In the genomic region with DNA sequence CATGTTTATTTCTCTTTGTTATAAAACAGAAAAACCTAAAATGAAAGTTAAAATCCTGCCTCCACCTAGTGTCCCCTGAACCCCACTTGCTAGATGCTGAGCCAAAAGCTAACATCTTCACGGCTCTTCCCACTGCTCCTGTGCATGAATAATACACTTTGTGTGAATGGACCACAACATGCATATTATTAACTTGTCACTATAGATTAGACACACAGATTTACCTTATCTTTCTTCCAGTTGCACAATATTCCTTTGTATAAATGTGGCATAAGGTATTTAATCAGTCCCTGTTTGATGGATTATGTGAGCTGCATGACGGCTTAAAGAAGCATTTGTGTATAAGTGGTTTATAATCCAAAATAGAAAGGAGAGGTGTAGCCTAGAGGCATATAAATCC, we compare ENCODE assay signal across 17 mouse cellular contexts.
"Had no signal": no experiment of that assay in that cellular context is flagged by ENCODE, and none has a peak within 500 bp of the region (broad histone marks: within the 10 kb centered on the region; RNA-seq: fewer than 3 reads in every experiment).

No protein-coding gene starts in this region.

- H3K4me1 ChIP-seq: liver, embryonic 12.5 days; neural tube, embryonic 15.5 days had no signal

- ATAC-seq: liver, embryonic 12.5 days had no signal

- H3K36me3 ChIP-seq: limb, embryonic 15.5 days; liver, embryonic 12.5 days; neural tube, embryonic 13.5 days; neural tube, embryonic 15.5 days had no signal

- H3K4me2 ChIP-seq: limb, embryonic 15.5 days; liver, embryonic 12.5 days; lung, embryonic 14.5 days; neural tube, embryonic 13.5 days; neural tube, embryonic 15.5 days had no signal

- H3K9me3 ChIP-seq: limb, embryonic 15.5 days; liver, embryonic 12.5 days; neural tube, embryonic 13.5 days; neural tube, embryonic 15.5 days had no signal

- H3K27ac ChIP-seq: limb, embryonic 15.5 days; liver, embryonic 12.5 days; liver, embryonic 14.5 days; neural tube, embryonic 13.5 days; neural tube, embryonic 15.5 days had no signal

- DNase-seq: lung, adult 18-20 months; lung, embryonic 14.5 days; lung, postnatal 10 days; lung, postnatal 4 days; right cerebral cortex, adult 18-20 months; right cerebral cortex, postnatal 25 days; right cerebral cortex, postnatal 4 days; spleen, adult 18-20 months; thymus, adult 18-20 months; thymus, postnatal 25 days; thymus, postnatal 4 days had no signal

- H3K27me3 ChIP-seq: limb, embryonic 15.5 days; liver, embryonic 12.5 days; neural tube, embryonic 13.5 days; neural tube, embryonic 15.5 days had no signal

- H3K4me3 ChIP-seq: limb, embryonic 15.5 days; liver, embryonic 12.5 days; myocyte; neural tube, embryonic 13.5 days; neural tube, embryonic 15.5 days had no signal

- H3K9ac ChIP-seq: limb, embryonic 15.5 days; liver, embryonic 12.5 days; liver, embryonic 14.5 days; lung, embryonic 14.5 days; neural tube, embryonic 13.5 days; neural tube, embryonic 15.5 days had no signal
